Mouse (Mus musculus): Measurements from ENCODE around the gene Hexim1. TPM values are rescaled to one million over a fixed set of nuclear protein-coding genes. Genes with fewer than 3 reads are reported as not detected.

Hexim1 gene
- total and polyA plus RNA-seq, 3 experiments: 20.2 to 51.8 (median 25.9) TPM

DNA sequence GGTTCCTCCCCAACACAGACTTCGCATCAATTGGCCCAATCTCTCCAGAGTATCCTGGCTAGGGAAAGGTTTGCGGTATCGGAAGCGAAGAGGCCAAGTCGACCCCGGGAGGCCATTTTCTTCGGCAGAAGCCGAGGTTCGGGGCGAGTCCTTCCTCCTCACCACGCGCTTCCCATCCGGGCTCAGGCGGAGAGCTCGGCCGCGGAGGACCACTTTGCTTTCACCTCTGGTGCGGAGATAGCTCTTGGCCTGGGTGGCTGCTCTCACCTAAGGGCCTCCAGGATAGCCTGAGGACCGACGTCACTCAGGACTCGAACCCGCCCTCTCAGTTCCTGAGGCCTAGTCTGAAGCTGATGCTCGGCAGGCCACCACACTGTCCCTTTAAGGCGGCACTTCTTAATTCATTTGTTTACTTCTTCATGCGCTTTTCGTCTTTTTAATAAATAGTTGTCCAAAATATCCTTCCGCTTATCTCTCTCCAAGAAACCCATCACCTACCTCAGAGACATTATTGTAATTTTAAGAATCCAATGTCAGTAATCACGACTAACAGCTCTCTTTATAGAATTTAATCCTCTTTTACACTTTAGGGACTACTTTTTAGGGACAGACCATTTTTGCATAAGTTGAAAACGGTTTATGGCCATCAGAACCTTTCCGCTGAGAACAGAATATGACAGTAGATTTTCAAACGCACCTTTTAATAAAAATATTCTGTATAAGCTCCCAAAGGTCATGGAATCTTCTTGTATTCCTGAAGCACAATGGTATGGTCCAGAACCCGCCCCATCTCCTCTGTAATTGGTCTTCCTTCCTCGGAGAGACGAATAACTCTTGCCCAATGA lies 646 bp upstream of the Hexim1 start (continued):
- TF ChIP-seq NELFE (IDR thresholded peaks at IDR 0.05; ENCODE audit: low read depth, low read length) (peak; percentile 96), MAX (IDR thresholded peaks at IDR 0.05; ENCODE audit: low read length) (peak; percentile 92), EP300 (IDR thresholded peaks at IDR 0.05; ENCODE audit: low read length) (peak; percentile 4; the same call in 1 of the 2 replicates), ELF1 (IDR thresholded peaks at IDR 0.05; ENCODE audit: low read depth, low read length) (peak; percentile 72), HCFC1 (IDR thresholded peaks at IDR 0.05; ENCODE audit: low read depth, low read length) (peak; percentile 65), JUND (conservative IDR thresholded peaks at IDR 0.05; ENCODE audit: low read depth, low read length) (peak; percentile 64; the same call in 1 of the 2 replicates), MYC (IDR thresholded peaks at IDR 0.05; ENCODE audit: low read depth, low read length) (peak; percentile 84)

GRCm38 (mm10) chr11:103116959-103117590 lies 1.0 kb downstream of the Hexim1 start:
- Histone ChIP-seq H3K9me3 (replicated peaks; ENCODE audit: low read length) (no peaks in the 10 kb centered on the region), H3K36me3 (replicated peaks in 1 of 2; ENCODE audit: control insufficient read depth in 1 of 2, insufficient read depth in 1 of 2, low read length in 1 of 2) (peaks cover 0 to 22% of the 10 kb centered on the region in 2 experiments), H3K9ac (ENCODE audit: insufficient read depth, low read depth) (peak overlapping the region; percentile 59), H3K79me2 (replicated peaks; ENCODE audit: control insufficient read depth, extremely low read depth, insufficient read depth, poor library complexity, severe bottlenecking) (peaks cover 22% of the 10 kb centered on the region), H3K4me2 (ENCODE audit: insufficient read depth, low read depth, poor library complexity, severe bottlenecking) (peak overlapping the region; percentile 68), H3K4me1 (ENCODE audit: control insufficient read depth in 1 of 2, insufficient read depth in 2 of 2) (peaks cover 6 to 26% of the 10 kb centered on the region in 2 experiments; a peak in 3 of 4 replicates), H3K4me3 (replicated peaks in 1 of 3; ENCODE audit: low read depth in 2 of 3, low read length in 2 of 3, poor library complexity in 1 of 3) (peak overlapping the region; percentile 68 to 69 (median 69)), H3K27ac (ENCODE audit: insufficient read depth, low read depth) (peak overlapping the region; percentile 72; the same call in 1 of the 2 replicates), H3K27me3 (replicated peaks) (no peaks in the 10 kb centered on the region)
- in situ Hi-C loops (cut with MboI; ENCODE audit: low pct_ligation_motif_present, low pct_unique_long_range_greater_than_20kb, low sequenced_read_pairs) (no loop called here), dilution Hi-C loops (cut with MboI; ENCODE audit: extremely low pct_ligation_motif_present, extremely low pct_unique_long_range_greater_than_20kb, low sequenced_read_pairs) (no loop called here)
- peak; percentile 65 for DNase-seq (ENCODE audit: extremely low read depth)
- no peak for TF ChIP-seq MAX (IDR thresholded peaks at IDR 0.05; ENCODE audit: low read length)
- no peak for TF ChIP-seq ELF1 (IDR thresholded peaks at IDR 0.05; ENCODE audit: low read depth, low read length)
- no peak for TF ChIP-seq ZNF384 (IDR thresholded peaks at IDR 0.05; ENCODE audit: low read depth, low read length)
- TF ChIP-seq BHLHE40 (IDR thresholded peaks at IDR 0.05; ENCODE audit: low read depth, low read length): no peak
- no peak for TF ChIP-seq USF2 (conservative IDR thresholded peaks at IDR 0.05; ENCODE audit: low read depth, low read length)
- TF ChIP-seq CHD1 (IDR thresholded peaks at IDR 0.05; ENCODE audit: low read depth, low read length): no peak
- TF ChIP-seq MAFK (IDR thresholded peaks at IDR 0.05; ENCODE audit: insufficient replicate concordance, low read length): no peak
- TF ChIP-seq SIN3A (IDR thresholded peaks at IDR 0.05; ENCODE audit: low read length): peak; percentile 60
- no peak for TF ChIP-seq MYC (IDR thresholded peaks at IDR 0.05; ENCODE audit: low read depth, low read length)
- 0 out of 2 replicates have a peak, but pooled peaks have one; percentile 16 for TF ChIP-seq MEF2A (IDR thresholded peaks at IDR 0.05; ENCODE audit: borderline replicate concordance, low read depth, low read length)
- TF ChIP-seq E2F4 (IDR thresholded peaks at IDR 0.05; ENCODE audit: insufficient replicate concordance, low read depth, low read length): no peak
- no peak for TF ChIP-seq JUND (conservative IDR thresholded peaks at IDR 0.05; ENCODE audit: low read depth, low read length)
- TF ChIP-seq JUN (IDR thresholded peaks at IDR 0.05; ENCODE audit: insufficient read depth, low read depth, low read length): no peak
- no peak for TF ChIP-seq GABPA (IDR thresholded peaks at IDR 0.05; ENCODE audit: insufficient replicate concordance, low read depth, low read length)
- no peak for TF ChIP-seq NELFE (IDR thresholded peaks at IDR 0.05; ENCODE audit: low read depth, low read length)
- no peak for TF ChIP-seq RCOR1 (conservative IDR thresholded peaks at IDR 0.05; ENCODE audit: low read depth, low read length)
- TF ChIP-seq IRF4 (IDR thresholded peaks at IDR 0.05; ENCODE audit: low read depth, low read length): no peak; the same call in 1 of the 2 replicates
- TF ChIP-seq ETS1 (conservative IDR thresholded peaks at IDR 0.05; ENCODE audit: low read depth, low read length): no peak
- peak; percentile 55 for TF ChIP-seq RAD21 (IDR thresholded peaks at IDR 0.05; ENCODE audit: low read depth, low read length)
- TF ChIP-seq EP300 (IDR thresholded peaks at IDR 0.05; ENCODE audit: low read length): no peak
- peak in 1 of 2 experiments; percentile 87; a peak in 2 of 4 replicates for TF ChIP-seq CTCF (conservative IDR thresholded peaks at IDR 0.05 in 1 of 2, IDR thresholded peaks at IDR 0.05 in 1 of 2; ENCODE audit: low read depth in 2 of 2, low read length in 2 of 2)
- no peak; the same call in 1 of the 2 replicates for TF ChIP-seq NRF1 (IDR thresholded peaks at IDR 0.05; ENCODE audit: low read depth, low read length)
- no peak for TF ChIP-seq ZMIZ1 (IDR thresholded peaks at IDR 0.05; ENCODE audit: low read depth, low read length)
- TF ChIP-seq MAZ (IDR thresholded peaks at IDR 0.05; ENCODE audit: low read depth, low read length): peak; percentile 61
- TF ChIP-seq ZKSCAN1 (IDR thresholded peaks at IDR 0.05; ENCODE audit: borderline replicate concordance, low read depth, low read length): no peak
- TF ChIP-seq PAX5 (IDR thresholded peaks at IDR 0.05; ENCODE audit: low read length): no peak
- peak; percentile 58 for TF ChIP-seq MXI1 (IDR thresholded peaks at IDR 0.05; ENCODE audit: low read depth, low read length)
- peak; percentile 15; the same call in 1 of the 2 replicates for TF ChIP-seq TCF12 (IDR thresholded peaks at IDR 0.05; ENCODE audit: low read depth, low read length)
- TF ChIP-seq POLR2AphosphoS2 (IDR thresholded peaks at IDR 0.05; ENCODE audit: low read depth, low read length): peak; percentile 3; the same call in 1 of the 2 replicates
- TF ChIP-seq ZC3H11A (IDR thresholded peaks at IDR 0.05; ENCODE audit: low read depth, low read length): no peak
- TF ChIP-seq USF1 (IDR thresholded peaks at IDR 0.05; ENCODE audit: low read depth, low read length): no peak
- no peak for TF ChIP-seq POLR2A (IDR thresholded peaks at IDR 0.05; ENCODE audit: low read depth, low read length)

Data from CH12.LX (cell line).